Mouse (Mus musculus): Measurements from ENCODE around the gene Icos. TPM values are rescaled to one million over a fixed set of nuclear protein-coding genes. Genes with fewer than 3 reads are reported as not detected.

Gene Icos
- polyA plus RNA-seq, 1 experiment = not detected

- no peaks in the 10 kb centered on the region for H3K27me3 ChIP-seq (ENCODE audit: control insufficient read depth, insufficient read depth, low read length)
- no peak overlapping the region for H3K4me3 ChIP-seq (replicated peaks; ENCODE audit: insufficient read depth, low read depth, low read length)
- no peak for DNase-seq
- no peak for TF ChIP-seq CTCF (IDR thresholded peaks at IDR 0.05; ENCODE audit: borderline replicate concordance, insufficient read depth, low read depth, low read length)
- no peak for TF ChIP-seq POLR2A (IDR thresholded peaks at IDR 0.05; ENCODE audit: borderline replicate concordance, insufficient read depth, low read length)
- 45% methylated on average over 2 of the region's 2 CpGs for WGBS
- no peak overlapping the region for H3K27ac ChIP-seq (ENCODE audit: insufficient read depth, low read length)
- H3K4me1 ChIP-seq (ENCODE audit: control insufficient read depth, insufficient read depth, low read length) = no peaks in the 10 kb centered on the region
Observed at GRCm38 (mm10) chr1:60954759-60955158, 23.0 kb upstream of the Icos start.

GRCm38 (mm10) chr1:60955186-60955585, 22.5 kb upstream of the Icos start:
- H3K27me3 ChIP-seq (ENCODE audit: control insufficient read depth, insufficient read depth, low read length) = no peaks in the 10 kb centered on the region
- no peak overlapping the region for H3K27ac ChIP-seq (ENCODE audit: insufficient read depth, low read length)
- DNase-seq = no peak
- H3K4me3 ChIP-seq (replicated peaks; ENCODE audit: insufficient read depth, low read depth, low read length) = no peak overlapping the region
- WGBS = 64% methylated on average over 3 of the region's 3 CpGs
- H3K4me1 ChIP-seq (ENCODE audit: control insufficient read depth, insufficient read depth, low read length) = no peaks in the 10 kb centered on the region
- TF ChIP-seq CTCF (IDR thresholded peaks at IDR 0.05; ENCODE audit: borderline replicate concordance, insufficient read depth, low read depth, low read length) (no peak), POLR2A (IDR thresholded peaks at IDR 0.05; ENCODE audit: borderline replicate concordance, insufficient read depth, low read length) (no peak)

GRCm38 (mm10) chr1:60956196-60956595, 21.5 kb upstream of the Icos start:
- 90% methylated on average over 6 of the region's 6 CpGs for WGBS
- no peaks in the 10 kb centered on the region for H3K27me3 ChIP-seq (ENCODE audit: control insufficient read depth, insufficient read depth, low read length)
- H3K27ac ChIP-seq (ENCODE audit: insufficient read depth, low read length) = no peak overlapping the region
- H3K4me1 ChIP-seq (ENCODE audit: control insufficient read depth, insufficient read depth, low read length) = no peaks in the 10 kb centered on the region
- H3K4me3 ChIP-seq (replicated peaks; ENCODE audit: insufficient read depth, low read depth, low read length) = no peak overlapping the region
- no peak for DNase-seq
- TF ChIP-seq CTCF (IDR thresholded peaks at IDR 0.05; ENCODE audit: borderline replicate concordance, insufficient read depth, low read depth, low read length) (no peak), POLR2A (IDR thresholded peaks at IDR 0.05; ENCODE audit: borderline replicate concordance, insufficient read depth, low read length) (no peak)

- Histone ChIP-seq H3K4me1 (ENCODE audit: control insufficient read depth, insufficient read depth, low read length) (no peaks in the 10 kb centered on the region), H3K4me3 (replicated peaks; ENCODE audit: insufficient read depth, low read depth, low read length) (no peak overlapping the region), H3K27ac (ENCODE audit: insufficient read depth, low read length) (no peak overlapping the region), H3K27me3 (ENCODE audit: control insufficient read depth, insufficient read depth, low read length) (no peaks in the 10 kb centered on the region)
- 97% methylated on average over 1 of the region's 1 CpGs for WGBS
- no peak for DNase-seq
- no peak for TF ChIP-seq POLR2A (IDR thresholded peaks at IDR 0.05; ENCODE audit: borderline replicate concordance, insufficient read depth, low read length)
- TF ChIP-seq CTCF (IDR thresholded peaks at IDR 0.05; ENCODE audit: borderline replicate concordance, insufficient read depth, low read depth, low read length) = no peak
Observed at GRCm38 (mm10) chr1:60958287-60958686, 19.4 kb upstream of the Icos start.

GRCm38 (mm10) chr1:60959246-60959645, 18.5 kb upstream of the Icos start:
- no peak for DNase-seq
- TF ChIP-seq POLR2A (IDR thresholded peaks at IDR 0.05; ENCODE audit: borderline replicate concordance, insufficient read depth, low read length) (no peak), CTCF (IDR thresholded peaks at IDR 0.05; ENCODE audit: borderline replicate concordance, insufficient read depth, low read depth, low read length) (no peak)
- WGBS = 92% methylated on average over 4 of the region's 4 CpGs
- Histone ChIP-seq H3K4me1 (ENCODE audit: control insufficient read depth, insufficient read depth, low read length) (no peaks in the 10 kb centered on the region), H3K27ac (ENCODE audit: insufficient read depth, low read length) (no peak overlapping the region), H3K4me3 (replicated peaks; ENCODE audit: insufficient read depth, low read depth, low read length) (no peak overlapping the region), H3K27me3 (ENCODE audit: control insufficient read depth, insufficient read depth, low read length) (no peaks in the 10 kb centered on the region)

- Histone ChIP-seq H3K4me1 (ENCODE audit: control insufficient read depth, insufficient read depth, low read length) (no peaks in the 10 kb centered on the region), H3K27me3 (ENCODE audit: control insufficient read depth, insufficient read depth, low read length) (no peaks in the 10 kb centered on the region), H3K27ac (ENCODE audit: insufficient read depth, low read length) (no peak overlapping the region), H3K4me3 (replicated peaks; ENCODE audit: insufficient read depth, low read depth, low read length) (no peak overlapping the region)
- DNase-seq = no peak
- no peak for TF ChIP-seq CTCF (IDR thresholded peaks at IDR 0.05; ENCODE audit: borderline replicate concordance, insufficient read depth, low read depth, low read length)
- TF ChIP-seq POLR2A (IDR thresholded peaks at IDR 0.05; ENCODE audit: borderline replicate concordance, insufficient read depth, low read length) = no peak
- WGBS = 84% methylated on average over 11 of the region's 11 CpGs
Observed at GRCm38 (mm10) chr1:60960451-60960850, 17.3 kb upstream of the Icos start.

- peak; percentile 12 to 19 for DNase-seq
- TF ChIP-seq CTCF (IDR thresholded peaks at IDR 0.05; ENCODE audit: borderline replicate concordance, insufficient read depth, low read depth, low read length) (peak; percentile 25; the same call in 1 of the 2 replicates), POLR2A (IDR thresholded peaks at IDR 0.05; ENCODE audit: borderline replicate concordance, insufficient read depth, low read length) (no peak)
- no peaks in the 10 kb centered on the region for H3K4me1 ChIP-seq (ENCODE audit: control insufficient read depth, insufficient read depth, low read length)
- H3K4me3 ChIP-seq (replicated peaks; ENCODE audit: insufficient read depth, low read depth, low read length) = no peak overlapping the region
- no peak overlapping the region for H3K27ac ChIP-seq (ENCODE audit: insufficient read depth, low read length)
- H3K27me3 ChIP-seq (ENCODE audit: control insufficient read depth, insufficient read depth, low read length) = no peaks in the 10 kb centered on the region
- 26% methylated on average over 4 of the region's 4 CpGs for WGBS
Observed at GRCm38 (mm10) chr1:60961080-60961479, 16.6 kb upstream of the Icos start.

- no peaks in the 10 kb centered on the region for H3K27me3 ChIP-seq (ENCODE audit: control insufficient read depth, insufficient read depth, low read length)
- 87% methylated on average over 4 of the region's 4 CpGs for WGBS
- no peak for DNase-seq
- no peak overlapping the region for H3K4me3 ChIP-seq (replicated peaks; ENCODE audit: insufficient read depth, low read depth, low read length)
- TF ChIP-seq CTCF (IDR thresholded peaks at IDR 0.05; ENCODE audit: borderline replicate concordance, insufficient read depth, low read depth, low read length) = no peak
- no peaks in the 10 kb centered on the region for H3K4me1 ChIP-seq (ENCODE audit: control insufficient read depth, insufficient read depth, low read length)
- H3K27ac ChIP-seq (ENCODE audit: insufficient read depth, low read length) = no peak overlapping the region
Observed at GRCm38 (mm10) chr1:60962095-60962494, 15.6 kb upstream of the Icos start.
